Mouse (Mus musculus) 416B (cell line): ENCODE data around the gene Ccer1.
"Not testable (repeated sequence)": the region's sequence is repeated elsewhere in the genome, so short reads cannot be mapped to it uniquely, and the experiment has no call there.

Experiments
- DNase-seq: peaks from one replicate; pipeline ENCODE4 v3.0.0; 2011; ENCODE audit warnings: low read depth

Gene Ccer1

DNA sequence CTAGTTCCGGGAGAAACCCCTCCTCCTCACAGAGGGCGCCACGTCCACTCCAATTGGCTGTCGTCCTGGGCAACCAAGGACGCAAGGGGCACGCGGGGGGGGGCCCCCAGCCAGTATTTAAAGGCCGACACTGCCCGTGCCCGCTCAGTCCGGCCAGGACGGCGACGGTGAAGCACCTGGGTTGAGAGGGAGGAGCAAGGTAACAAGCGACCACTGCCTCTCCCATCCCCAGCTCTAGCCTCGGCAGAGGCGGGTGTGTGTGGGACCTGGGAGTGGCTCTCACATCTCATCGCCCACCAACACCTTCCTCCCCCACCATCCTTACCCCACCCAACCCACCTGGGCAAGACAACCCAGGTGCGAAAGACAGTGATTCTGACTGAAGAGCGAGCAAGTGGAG lies at the start of gene Ccer1:
Ccer1 (plus strand) TSS at position 147 of the 400 bp plus-strand sequence.
- no peak for DNase-seq

DNA sequence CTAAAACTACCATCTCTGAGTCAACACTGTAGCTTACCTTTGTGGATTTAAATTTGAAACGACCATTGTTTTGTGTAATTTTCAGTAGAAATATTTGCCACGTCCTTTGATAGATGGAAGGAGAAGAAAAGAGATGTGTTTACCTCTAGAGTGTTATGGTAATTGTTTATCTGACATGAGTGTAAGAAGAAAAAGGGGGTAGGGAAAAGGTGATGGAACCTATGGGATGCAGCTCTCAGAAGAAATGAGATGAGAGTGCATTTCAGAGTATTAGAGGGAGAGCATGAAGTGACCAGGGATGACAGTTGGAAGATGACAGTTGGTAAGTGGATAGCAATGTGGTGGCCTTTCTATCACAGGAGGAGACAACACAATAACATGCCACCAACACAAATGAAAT lies 49.1 kb upstream of the Ccer1 start, which contains the start of gene Epyc:
Epyc (plus strand) TSS at position 301 of the 400 bp plus-strand sequence.
- no peak for DNase-seq

GRCm38 (mm10) chr10:97650334-97650733 lies 42.5 kb upstream of the Ccer1 start:
- no peak for DNase-seq

DNA sequence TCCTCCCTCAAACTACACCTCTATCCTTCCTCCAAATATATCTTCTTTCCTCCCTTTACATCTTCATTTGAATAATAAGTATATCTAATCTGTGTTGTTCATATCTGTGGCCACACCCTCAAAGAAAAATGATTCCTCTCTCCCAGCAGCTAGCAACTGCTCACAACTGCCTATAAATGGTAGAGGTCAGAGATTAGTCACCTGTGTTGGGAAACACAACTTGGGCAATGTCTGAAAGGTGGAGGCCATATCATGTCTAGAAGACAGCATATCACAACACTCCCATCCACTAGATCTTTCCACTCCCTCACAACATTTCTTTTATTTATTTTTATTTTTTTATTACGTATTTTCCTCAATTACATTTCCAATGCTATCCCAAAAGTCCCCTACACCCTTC lies 33.4 kb upstream of the Ccer1 start:
- no peak for DNase-seq

- no peak for DNase-seq
These were observed 24.2 kb upstream of the Ccer1 start for GRCm38 (mm10) chr10:97668656-97669055.

DNA sequence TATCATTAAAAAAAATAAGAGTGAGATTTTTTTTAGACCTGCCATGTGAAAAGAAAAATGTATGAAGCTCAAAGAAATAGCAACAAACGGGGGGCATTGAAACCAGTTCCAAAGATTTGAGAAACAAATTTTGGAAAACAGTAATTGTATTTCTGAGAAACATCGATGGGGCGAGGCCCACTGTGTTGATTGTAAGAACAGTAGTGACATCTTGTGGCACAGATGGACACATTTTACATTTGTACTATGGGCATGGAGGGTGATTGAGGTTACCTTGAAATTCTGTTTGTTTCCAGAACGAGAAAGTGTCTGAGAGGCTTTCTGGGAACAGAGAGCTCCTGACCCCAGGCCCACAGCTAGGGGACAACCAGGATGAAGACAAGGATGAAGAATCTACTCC lies 22.7 kb upstream of the Ccer1 start:
- DNase-seq, result peak; percentile 8

GRCm38 (mm10) chr10:97673239-97673638 lies 19.6 kb upstream of the Ccer1 start:
- no peak for DNase-seq

GRCm38 (mm10) chr10:97682981-97683380 lies 9.9 kb upstream of the Ccer1 start:
- DNase-seq, result no peak

- no peak for DNase-seq
These were observed 5.7 kb upstream of the Ccer1 start for GRCm38 (mm10) chr10:97687198-97687597.

GRCm38 (mm10) chr10:97689425-97689824 lies 3.4 kb upstream of the Ccer1 start:
- peak; percentile 17 for DNase-seq

DNA sequence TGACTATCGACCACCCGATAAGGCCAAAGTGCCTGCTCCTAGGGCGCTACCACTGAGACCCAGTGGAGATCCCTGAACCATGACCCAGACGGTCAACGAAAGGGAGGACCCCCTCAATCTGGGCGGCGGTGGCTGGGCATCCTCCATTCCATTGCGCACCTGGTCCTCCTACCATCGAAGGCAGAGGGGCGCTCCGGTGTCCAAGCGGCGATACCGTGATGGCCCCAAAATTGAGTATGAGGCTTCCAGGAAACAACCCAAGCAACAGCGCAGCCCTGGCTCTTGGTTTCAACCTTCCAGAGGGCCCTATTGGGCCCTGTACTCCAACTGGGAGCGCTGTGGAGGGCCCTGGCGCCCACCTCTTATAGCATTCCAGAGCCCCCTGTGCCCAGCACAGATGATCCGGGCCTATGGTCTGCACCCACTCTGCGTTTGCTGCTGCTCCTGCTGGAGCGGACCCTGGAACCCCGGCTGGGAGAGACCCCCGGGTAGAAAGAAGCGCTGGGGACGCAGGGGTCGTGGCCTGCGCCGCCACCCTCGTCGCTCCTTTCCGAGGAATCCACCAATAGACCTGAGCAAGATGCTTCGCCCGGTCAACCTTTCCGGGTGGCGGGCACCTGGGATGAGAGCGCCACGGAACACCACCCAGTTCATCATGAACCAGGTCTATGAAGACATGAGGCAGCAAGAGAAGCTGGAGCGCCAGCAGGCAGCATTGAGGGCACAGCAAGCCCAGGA lies 708 bp downstream of the Ccer1 start:
- DNase-seq, result no peak

- DNase-seq, result no peak
These were observed 9.5 kb downstream of the Ccer1 start for GRCm38 (mm10) chr10:97702321-97702720.

DNA sequence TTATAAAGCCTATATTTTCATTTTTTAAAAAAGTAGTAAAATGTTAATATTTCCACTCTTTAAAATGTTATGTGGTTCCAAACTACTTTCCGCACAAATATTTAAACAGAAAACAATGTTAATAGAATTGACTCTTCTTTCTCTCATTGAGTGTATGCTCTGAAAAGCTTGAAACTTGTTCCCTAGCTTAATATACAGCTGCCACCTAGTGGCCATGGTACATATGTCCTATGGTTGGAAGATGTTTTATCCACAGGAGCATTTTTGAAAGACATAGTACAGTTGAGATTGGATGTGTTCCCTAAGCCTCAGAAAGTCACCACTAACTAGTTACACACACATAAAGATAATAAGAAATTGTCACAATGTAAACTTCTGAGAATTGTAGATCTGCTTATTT lies 11.7 kb downstream of the Ccer1 start:
- DNase-seq, result peak; percentile 67

- peak; percentile 64 for DNase-seq
These were observed 19.8 kb downstream of the Ccer1 start for GRCm38 (mm10) chr10:97712687-97713086.

- DNase-seq, result no peak
These were observed 21.7 kb downstream of the Ccer1 start for GRCm38 (mm10) chr10:97714584-97714983.

GRCm38 (mm10) chr10:97715289-97715906 lies 22.5 kb downstream of the Ccer1 start:
- DNase-seq, result no peak

DNA sequence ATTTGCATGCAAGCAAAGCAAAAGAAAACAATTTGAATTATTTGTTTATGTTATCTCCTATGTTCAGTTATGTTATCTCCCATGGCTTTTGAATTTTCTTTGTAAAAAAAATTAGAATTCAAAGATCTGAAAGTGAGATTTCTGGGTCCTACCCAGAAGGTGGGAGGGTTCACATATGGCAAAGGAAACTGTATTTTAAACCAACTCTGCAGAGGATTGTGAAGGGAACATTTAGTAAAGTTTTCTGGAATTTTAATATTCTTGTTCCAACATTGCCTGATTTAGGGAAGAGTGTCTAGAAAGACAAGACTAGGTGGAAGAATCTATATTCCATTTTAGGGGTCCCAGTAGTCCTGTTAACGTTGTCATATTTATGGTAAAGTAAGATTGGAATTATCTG lies 24.4 kb downstream of the Ccer1 start:
- no peak for DNase-seq

DNA sequence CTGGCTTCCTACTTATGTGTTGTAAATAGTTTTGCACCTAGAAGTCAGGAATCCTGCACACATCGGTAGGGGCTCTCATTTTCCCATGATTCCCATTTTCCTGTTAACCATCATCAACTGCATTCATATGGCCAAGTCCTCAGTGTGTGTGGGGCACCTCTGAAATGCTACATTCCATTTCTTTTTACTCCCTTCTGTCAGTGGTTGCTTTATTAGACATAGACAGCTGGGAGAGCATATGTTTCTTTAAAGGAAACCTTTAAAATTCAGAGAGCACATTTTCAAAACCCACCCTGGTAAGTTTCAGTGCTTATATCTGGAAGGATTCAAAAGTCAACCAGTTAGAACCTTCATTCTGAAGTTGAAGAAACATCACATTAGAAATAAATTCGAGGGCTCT lies 25.2 kb downstream of the Ccer1 start:
- no peak for DNase-seq

DNA sequence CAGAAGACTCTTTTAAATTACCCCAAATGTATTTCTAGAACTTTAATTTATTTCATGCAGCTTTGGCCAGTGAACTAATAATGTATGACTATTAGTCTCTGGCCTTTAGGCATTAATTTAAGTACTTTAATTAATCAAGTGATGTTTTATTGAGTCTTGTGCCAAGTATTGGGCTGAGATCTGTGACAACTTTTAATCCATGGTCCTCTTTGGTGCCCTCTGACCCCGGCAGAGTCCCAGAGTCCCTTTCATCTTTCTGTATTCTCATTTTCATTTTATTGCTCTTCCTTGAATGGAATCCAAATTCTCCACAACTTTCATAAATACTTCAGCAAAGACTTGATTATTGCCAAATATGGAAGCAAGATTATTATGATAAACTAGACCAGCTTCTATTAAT lies 27.8 kb downstream of the Ccer1 start:
- no peak for DNase-seq

DNA sequence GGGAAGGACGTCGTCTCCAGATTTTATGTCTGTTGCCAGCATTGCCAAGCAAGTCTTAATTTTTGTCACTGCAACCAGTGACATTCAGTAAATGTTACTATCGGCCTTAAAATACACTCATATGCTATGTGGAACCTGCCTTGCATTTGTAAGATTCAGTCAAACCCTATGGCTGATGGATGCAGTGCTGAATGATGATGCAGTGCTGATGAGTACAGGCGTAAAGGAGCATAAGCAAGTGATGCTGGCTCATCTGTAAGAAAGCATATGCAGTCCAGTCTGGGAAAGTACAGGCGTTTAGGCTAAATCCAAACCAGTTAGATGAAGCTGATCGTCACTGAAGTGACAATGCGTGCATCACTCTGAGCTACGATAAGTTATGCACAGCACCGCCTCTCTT lies 29.9 kb downstream of the Ccer1 start:
- no peak for DNase-seq

- DNase-seq, result no peak
These were observed 33.1 kb downstream of the Ccer1 start for GRCm38 (mm10) chr10:97725929-97726328.

GRCm38 (mm10) chr10:97726655-97727054 lies 33.8 kb downstream of the Ccer1 start, which contains the start of gene C030005K15Rik:
Gene C030005K15Rik, minus strand, starts transcription at chr10:97726755.
- not testable (repeated sequence) for DNase-seq
